Mouse (Mus musculus) myocyte (in vitro differentiated cells): Measurements from ENCODE around the gene Chrdl2. TPM values are rescaled to one million over a fixed set of nuclear protein-coding genes. Genes with fewer than 3 reads are reported as not detected.

Experiments used
- H3K27me3 ChIP-seq: one replicate; pipeline ENCODE4 v1.6.1; 2011; ENCODE audit not compliant: control insufficient read depth, insufficient read depth, insufficient read length
- H3K36me3 ChIP-seq: one replicate; pipeline ENCODE4 v1.6.1; 2011; ENCODE audit not compliant: control insufficient read depth, insufficient read depth
- H3K4me2 ChIP-seq: one replicate; pipeline ENCODE4 v1.6.1; 2011; ENCODE audit warnings: low read depth, control low read depth
- H3K4me3 ChIP-seq: one replicate; pipeline ENCODE4 v1.5.1; 2011; ENCODE audit warnings: mild to moderate bottlenecking, control low read depth, moderate library complexity
- H3K79me2 ChIP-seq: one replicate; pipeline ENCODE4 v1.6.1; 2011; ENCODE audit not compliant: control insufficient read depth, insufficient read depth
- H3ac ChIP-seq: one replicate; pipeline ENCODE4 v1.6.1; 2011; ENCODE audit not compliant: control insufficient read depth, insufficient read length
- CEBPB ChIP-seq: IDR thresholded peaks from 2 replicates; pipeline ENCODE4 v1.6.1; 2011; ENCODE audit warnings: mild to moderate bottlenecking, moderate library complexity; ENCODE audit not compliant: poor library complexity, insufficient read depth, severe bottlenecking
- E2F4 ChIP-seq: IDR thresholded peaks from one replicate; pipeline ENCODE4 v1.6.1; 2011; ENCODE audit warnings: mild to moderate bottlenecking, control low read depth, moderate library complexity; ENCODE audit not compliant: insufficient read depth
- MAX ChIP-seq: IDR thresholded peaks from one replicate; pipeline ENCODE4 v1.6.1; 2011; ENCODE audit warnings: low read depth, mild to moderate bottlenecking, control low read depth
- MYOD1 ChIP-seq, 3 experiments: IDR thresholded peaks; one replicate each; pipeline ENCODE4 v1.6.1; 2011; ENCODE audit warnings: control low read depth in 2 of 3, low read depth in 2 of 3, mild to moderate bottlenecking in 2 of 3, moderate library complexity in 1 of 3; ENCODE audit not compliant: insufficient read length in 2 of 3, control insufficient read depth in 1 of 3
- MYOG ChIP-seq, 3 experiments: IDR thresholded peaks; one replicate each; pipeline ENCODE4 v1.6.1; 2011; ENCODE audit warnings: control low read depth in 2 of 3, low read depth in 2 of 3, mild to moderate bottlenecking in 2 of 3; ENCODE audit not compliant: insufficient read length in 2 of 3, control insufficient read depth in 1 of 3, insufficient read depth in 1 of 3
- POLR2A ChIP-seq: IDR thresholded peaks from one replicate; pipeline ENCODE4 v1.6.1; 2011; ENCODE audit warnings: low read depth, mild to moderate bottlenecking, control low read depth, moderate library complexity; ENCODE audit not compliant: insufficient read length
- POLR2AphosphoS2 ChIP-seq: IDR thresholded peaks from one replicate; pipeline ENCODE4 v1.6.1; 2011; ENCODE audit warnings: low read depth, control low read depth; ENCODE audit not compliant: insufficient read length
- REST ChIP-seq: IDR thresholded peaks from one replicate; pipeline ENCODE4 v1.6.1; 2011; ENCODE audit warnings: mild to moderate bottlenecking, control low read depth, moderate library complexity; ENCODE audit not compliant: insufficient read depth, insufficient read length
- SRF ChIP-seq: IDR thresholded peaks from one replicate; pipeline ENCODE4 v1.6.1; 2011; ENCODE audit warnings: low read depth; ENCODE audit not compliant: control insufficient read depth, insufficient read length
- TCF12 ChIP-seq: IDR thresholded peaks from one replicate; pipeline ENCODE4 v1.6.1; 2011; ENCODE audit warnings: mild to moderate bottlenecking, control low read depth; ENCODE audit not compliant: poor library complexity, insufficient read depth, severe bottlenecking
- TCF3 ChIP-seq: IDR thresholded peaks from one replicate; pipeline ENCODE4 v1.6.1; 2011; ENCODE audit warnings: low read depth, control low read depth; ENCODE audit not compliant: insufficient read length
- USF1 ChIP-seq: IDR thresholded peaks from one replicate; pipeline ENCODE4 v1.6.1; 2011; ENCODE audit warnings: low read depth, mild to moderate bottlenecking, control low read depth, moderate library complexity
- polyA plus RNA-seq: library from polyadenylated mRNA; unstranded; fragments of >200 nt; fragmentation: generic; extraction: Trizol; gene quantifications from one replicate; pipeline ENCODE4 v1.2.1, GENCODE M21; 2012; ENCODE audit warnings: missing spikeins

Gene Chrdl2
- polyA plus RNA-seq, 1 experiment = not detected

DNA sequence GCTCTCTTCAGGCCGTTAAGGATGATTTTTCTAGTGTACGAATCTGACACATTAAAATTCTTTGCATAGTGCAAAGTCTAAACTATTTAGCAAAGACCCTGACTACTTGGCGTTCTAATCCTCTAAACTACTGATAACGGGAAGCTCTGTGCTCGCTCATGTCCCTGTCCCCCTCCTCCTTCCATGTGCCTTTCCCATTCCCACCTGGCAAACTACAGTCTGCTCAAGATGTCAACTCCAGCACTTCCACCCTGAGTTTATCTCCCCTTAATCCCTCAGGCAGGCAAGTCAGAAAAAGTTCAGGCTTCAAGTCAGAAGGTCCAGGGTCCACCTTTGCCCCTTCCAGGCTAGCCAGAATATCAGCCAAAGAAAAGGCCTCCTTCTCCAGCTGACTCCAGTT, 70.3 kb downstream of the Chrdl2 start:
- H3K27me3 ChIP-seq = no peaks in the 10 kb centered on the region
- H3K4me3 ChIP-seq = no peak overlapping the region
- H3K36me3 ChIP-seq = no peaks in the 10 kb centered on the region
- H3K79me2 ChIP-seq = no peaks in the 10 kb centered on the region
- no peak overlapping the region for H3ac ChIP-seq
- no peak overlapping the region for H3K4me2 ChIP-seq
- TF ChIP-seq MYOD1 (IDR thresholded peaks at IDR 0.05; ENCODE audit: control insufficient read depth in 1 of 3, insufficient read length in 2 of 3, low read depth in 2 of 3) = no peak
- no peak for TF ChIP-seq MAX
- TF ChIP-seq E2F4 = no peak
- TF ChIP-seq USF1 = no peak
- no peak for TF ChIP-seq REST
- no peak for TF ChIP-seq TCF3
- no peak for TF ChIP-seq MYOG (IDR thresholded peaks at IDR 0.05; ENCODE audit: control insufficient read depth in 1 of 3, insufficient read depth in 1 of 3, insufficient read length in 2 of 3, low read depth in 2 of 3)
- no peak for TF ChIP-seq TCF12
- no peak for TF ChIP-seq POLR2AphosphoS2
- no peak for TF ChIP-seq SRF
- no peak for TF ChIP-seq CEBPB
- TF ChIP-seq POLR2A = no peak

DNA sequence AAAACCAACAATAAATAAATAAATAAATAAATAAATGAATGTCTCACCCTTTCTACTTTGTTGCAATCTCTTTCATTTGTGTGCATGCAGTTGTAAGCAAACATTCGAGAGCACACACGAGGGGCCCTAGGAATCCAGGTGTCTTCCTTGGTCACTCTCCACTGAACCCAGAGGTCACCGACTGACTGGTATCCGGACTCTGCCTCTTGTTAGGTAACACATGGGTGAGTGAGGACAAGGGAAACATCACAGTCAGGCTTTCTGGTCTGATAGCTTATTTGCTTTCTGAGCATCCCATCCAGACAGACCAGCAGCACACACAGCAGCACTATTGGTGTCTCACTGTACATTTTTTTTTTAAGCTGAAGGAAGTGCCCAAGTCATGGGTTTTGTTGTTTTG, 71.1 kb downstream of the Chrdl2 start:
- H3ac ChIP-seq = no peak overlapping the region
- H3K27me3 ChIP-seq = no peaks in the 10 kb centered on the region
- H3K4me3 ChIP-seq = no peak overlapping the region
- no peak for TF ChIP-seq REST
- TF ChIP-seq SRF = no peak
- TF ChIP-seq CEBPB = no peak
- no peak for TF ChIP-seq MAX
- no peak overlapping the region for H3K4me2 ChIP-seq
- H3K36me3 ChIP-seq = no peaks in the 10 kb centered on the region
- no peaks in the 10 kb centered on the region for H3K79me2 ChIP-seq

DNA sequence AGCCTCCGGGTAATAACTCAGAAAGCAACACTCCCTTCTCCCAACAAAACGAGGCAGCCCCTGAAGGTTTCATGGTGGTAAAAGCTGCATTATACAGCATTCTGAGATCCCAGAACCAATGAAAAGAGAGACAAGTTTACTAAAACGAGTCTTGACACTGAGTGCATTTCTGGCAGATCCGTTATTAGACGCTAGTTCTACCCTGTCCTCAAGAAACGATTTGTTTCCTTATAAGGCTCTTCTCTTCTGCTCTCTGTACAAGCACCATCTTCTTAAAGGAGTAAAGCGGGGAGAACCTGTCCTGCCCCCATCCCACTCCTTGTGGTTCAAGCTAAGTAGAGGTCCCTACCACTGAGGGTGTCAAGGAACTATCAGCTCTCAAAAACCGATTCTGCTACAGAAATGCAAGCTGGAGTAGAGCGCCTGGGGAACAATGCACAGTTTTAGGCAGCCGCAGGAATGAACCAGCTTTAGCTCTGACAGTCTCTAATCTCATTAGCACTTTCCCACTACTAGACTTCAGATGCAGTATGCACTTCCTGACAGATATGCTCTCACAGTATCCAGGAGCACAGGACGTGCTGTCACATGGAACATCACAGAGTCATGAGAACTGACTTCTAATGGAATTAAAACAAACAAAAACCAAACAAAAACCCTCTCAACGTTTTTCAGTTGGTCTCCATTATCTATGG, 74.3 kb downstream of the Chrdl2 start:
- Histone ChIP-seq H3K79me2 (no peaks in the 10 kb centered on the region), H3K27me3 (no peaks in the 10 kb centered on the region), H3K4me3 (no peak overlapping the region), H3ac (no peak overlapping the region), H3K4me2 (no peak overlapping the region), H3K36me3 (no peaks in the 10 kb centered on the region)
- TF ChIP-seq TCF3 = no peak
- no peak for TF ChIP-seq REST
- no peak for TF ChIP-seq MAX
- no peak for TF ChIP-seq SRF
- no peak for TF ChIP-seq POLR2A
- TF ChIP-seq MYOG (IDR thresholded peaks at IDR 0.05; ENCODE audit: control insufficient read depth in 1 of 3, insufficient read depth in 1 of 3, insufficient read length in 2 of 3, low read depth in 2 of 3) = no peak
- TF ChIP-seq CEBPB = no peak
- no peak for TF ChIP-seq POLR2AphosphoS2
- no peak for TF ChIP-seq E2F4
- TF ChIP-seq TCF12 = no peak

DNA sequence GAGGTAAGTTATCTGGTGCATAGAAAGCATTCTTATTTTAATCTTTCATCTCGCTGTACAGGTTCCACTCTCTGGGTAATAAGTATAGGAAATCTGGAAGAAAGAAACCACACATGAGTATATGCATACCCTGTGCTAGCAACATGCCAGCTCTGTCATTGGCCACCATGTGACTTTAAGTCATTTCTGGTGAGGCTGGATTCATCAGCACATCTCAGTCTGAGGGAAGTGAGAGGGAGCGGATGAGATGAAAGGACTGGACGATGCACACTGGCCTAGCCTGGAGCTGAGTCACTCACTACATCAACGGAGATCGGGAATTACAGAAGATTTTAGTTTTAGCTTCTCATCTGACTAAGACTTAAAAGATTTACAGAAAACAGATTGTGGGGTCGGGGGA, 76.9 kb downstream of the Chrdl2 start:
- TF ChIP-seq SRF = no peak
- TF ChIP-seq CEBPB = no peak
- TF ChIP-seq MYOG (IDR thresholded peaks at IDR 0.05; ENCODE audit: control insufficient read depth in 1 of 3, insufficient read depth in 1 of 3, insufficient read length in 2 of 3, low read depth in 2 of 3) = no peak
- no peak for TF ChIP-seq TCF3
- no peak for TF ChIP-seq MYOD1 (IDR thresholded peaks at IDR 0.05; ENCODE audit: control insufficient read depth in 1 of 3, insufficient read length in 2 of 3, low read depth in 2 of 3)
- TF ChIP-seq POLR2AphosphoS2 = no peak
- TF ChIP-seq REST = no peak
- no peak for TF ChIP-seq MAX
- no peak for TF ChIP-seq TCF12
- TF ChIP-seq USF1 = no peak
- no peak for TF ChIP-seq E2F4
- no peak for TF ChIP-seq POLR2A
- H3K27me3 ChIP-seq = no peaks in the 10 kb centered on the region
- no peak overlapping the region for H3K4me2 ChIP-seq
- no peak overlapping the region for H3K4me3 ChIP-seq
- H3K36me3 ChIP-seq = no peaks in the 10 kb centered on the region
- H3K79me2 ChIP-seq = no peaks in the 10 kb centered on the region
- H3ac ChIP-seq = no peak overlapping the region

DNA sequence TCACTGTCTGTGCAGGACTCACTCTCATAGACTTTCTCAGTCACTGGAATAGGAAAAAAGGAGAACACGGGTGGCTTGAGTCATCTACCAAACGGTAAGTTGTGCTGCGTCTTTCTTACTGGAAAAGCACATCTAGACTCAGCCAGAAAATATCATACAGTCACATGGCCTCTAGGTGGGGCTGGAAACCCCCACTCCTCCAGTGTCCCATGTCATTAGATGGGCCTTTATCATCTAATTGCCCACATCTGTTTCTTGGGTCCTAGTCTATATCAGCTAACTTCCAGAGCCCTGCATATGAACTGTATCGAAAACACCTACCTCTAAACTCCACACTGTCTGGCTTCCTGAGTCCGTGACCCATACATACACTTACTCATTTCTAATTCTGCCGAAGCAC, 77.8 kb downstream of the Chrdl2 start:
- H3K4me3 ChIP-seq = no peak overlapping the region
- no peaks in the 10 kb centered on the region for H3K36me3 ChIP-seq
- no peaks in the 10 kb centered on the region for H3K27me3 ChIP-seq
- TF ChIP-seq E2F4 (no peak), MAX (no peak), CEBPB (no peak), POLR2AphosphoS2 (no peak), USF1 (no peak), POLR2A (no peak), TCF12 (no peak), REST (no peak), MYOG (IDR thresholded peaks at IDR 0.05; ENCODE audit: control insufficient read depth in 1 of 3, insufficient read depth in 1 of 3, insufficient read length in 2 of 3, low read depth in 2 of 3) (no peak), SRF (no peak), MYOD1 (IDR thresholded peaks at IDR 0.05; ENCODE audit: control insufficient read depth in 1 of 3, insufficient read length in 2 of 3, low read depth in 2 of 3) (no peak), TCF3 (no peak)
- no peak overlapping the region for H3K4me2 ChIP-seq
- H3ac ChIP-seq = no peak overlapping the region
- H3K79me2 ChIP-seq = no peaks in the 10 kb centered on the region
